Comparison of ENCODE assay signal across 22 mouse cellular contexts in the genomic region with DNA sequence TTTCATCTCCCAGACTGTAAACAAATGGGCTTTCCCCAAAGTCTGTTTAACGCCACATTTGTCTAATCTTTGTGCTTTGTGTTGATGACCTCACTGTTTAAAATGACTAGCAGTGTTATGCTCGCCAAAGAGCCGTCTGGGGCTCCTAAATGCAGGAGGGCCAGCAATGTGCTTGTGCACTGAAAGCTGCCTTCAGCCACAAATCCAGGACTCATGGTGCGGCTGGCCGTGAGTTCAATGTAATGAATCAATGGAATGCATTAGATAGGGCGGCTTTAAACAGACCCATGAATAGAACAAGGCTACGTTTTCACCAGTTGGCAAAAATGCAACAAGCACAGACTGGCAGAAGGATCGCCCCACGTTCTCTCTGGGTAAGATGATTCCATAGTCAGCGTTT.
DNase-seq lines count a peak whose midpoint lies in the region; ATAC-seq and TF ChIP-seq lines count a peak whose summit lies in the region.
"Had no signal": no experiment of that assay in that cellular context is flagged by ENCODE, and none has a peak within 500 bp of the region (broad histone marks: within the 10 kb centered on the region; RNA-seq: fewer than 3 reads in every experiment).

No protein-coding gene starts in this region.

- H3K4me3 ChIP-seq in forebrain, embryonic 14.5 days (ENCODE audit: low read depth, low read length): no peak overlapping the region
- no peak overlapping the region for H3K4me3 ChIP-seq in forebrain, embryonic 10.5 days
- H3K4me3 ChIP-seq in forebrain, embryonic 16.5 days (replicated peaks; ENCODE audit: low read length): no peak overlapping the region
- no peak overlapping the region for H3K4me3 ChIP-seq in forebrain, embryonic 12.5 days (replicated peaks)
- H3K4me3 ChIP-seq: embryonic facial prominence, embryonic 13.5 days; embryonic facial prominence, embryonic 15.5 days; erythroblast, embryonic 14.5 days had no signal

- peaks cover 16% of the 10 kb centered on the region for H3K4me1 ChIP-seq in forebrain, embryonic 14.5 days (ENCODE audit: control insufficient read depth, insufficient read depth, low read length)
- H3K4me1 ChIP-seq in forebrain, embryonic 10.5 days: peaks cover 6% of the 10 kb centered on the region; the same call in 1 of the 2 replicates
- H3K4me1 ChIP-seq in forebrain, embryonic 16.5 days (replicated peaks; ENCODE audit: control insufficient read depth, insufficient read depth, low read length): peaks cover 18% of the 10 kb centered on the region
- H3K4me1 ChIP-seq in forebrain, embryonic 12.5 days: peaks cover 10% of the 10 kb centered on the region; the same call in 1 of the 2 replicates

- peak; percentile 69 for DNase-seq in forebrain, embryonic 14.5 days (ENCODE audit: low spot score)
- DNase-seq in forebrain, embryonic 10.5 days (ENCODE audit: extremely low spot score, low spot score): no peak
- DNase-seq in Muller cell, postnatal 12 days (ENCODE audit: inconsistent ontology term): peak; percentile 67
- peak; percentile 81 for DNase-seq in brain, embryonic 14.5 days (ENCODE audit: low read depth)
- no peak for DNase-seq in urinary bladder, postnatal 4 days (ENCODE audit: low spot score in 2 of 2)
- DNase-seq: adrenal gland, adult 8-10 months; adrenal gland, postnatal 14 days; adrenal gland, postnatal 36 days; cerebellum, adult 11 months; cerebellum, adult 18-20 months; cerebellum, adult 8-10 months; cerebellum, adult 9-11 months; cerebellum, postnatal 14 days; cerebellum, postnatal 36 days; embryo, embryonic 11 days had no signal

- no peak overlapping the region for H3K27ac ChIP-seq in forebrain, embryonic 14.5 days (ENCODE audit: low read depth, low read length)
- H3K27ac ChIP-seq in forebrain, embryonic 10.5 days: no peak overlapping the region
- H3K27ac ChIP-seq in forebrain, embryonic 16.5 days (ENCODE audit: low read length): no peak overlapping the region
- no peak overlapping the region for H3K27ac ChIP-seq in forebrain, embryonic 12.5 days
- H3K27ac ChIP-seq: embryonic facial prominence, embryonic 13.5 days; embryonic facial prominence, embryonic 15.5 days had no signal

- ATAC-seq in forebrain, embryonic 14.5 days: peak; percentile 71
- ATAC-seq in forebrain, embryonic 16.5 days: peak; percentile 28; the same call in 1 of the 2 replicates
- ATAC-seq in forebrain, embryonic 12.5 days (ENCODE audit: low FRiP score): no peak
- ATAC-seq: activated CD4-positive, CD25-positive, alpha-beta regulatory T cell, adult 4 months; Patski had no signal

- TF ChIP-seq POLR2A in brain, embryonic 14.5 days (IDR thresholded peaks at IDR 0.05; ENCODE audit: borderline replicate concordance, extremely low read depth, insufficient read depth, insufficient read length, poor library complexity, severe bottlenecking): no peak

- no peaks in the 10 kb centered on the region for H3K9me3 ChIP-seq in forebrain, embryonic 14.5 days (replicated peaks; ENCODE audit: control insufficient read depth, low read length)
- peaks cover 2% of the 10 kb centered on the region; the same call in 1 of the 2 replicates for H3K9me3 ChIP-seq in forebrain, embryonic 10.5 days
- H3K9me3 ChIP-seq in forebrain, embryonic 16.5 days (ENCODE audit: control insufficient read depth, low read length): no peaks in the 10 kb centered on the region
- H3K9me3 ChIP-seq in forebrain, embryonic 12.5 days: no peaks in the 10 kb centered on the region
- H3K9me3 ChIP-seq: embryonic facial prominence, embryonic 13.5 days; embryonic facial prominence, embryonic 15.5 days had no signal

- H3K36me3 ChIP-seq in forebrain, embryonic 14.5 days (ENCODE audit: control insufficient read depth, insufficient read depth, low read length): no peaks in the 10 kb centered on the region
- no peaks in the 10 kb centered on the region for H3K36me3 ChIP-seq in forebrain, embryonic 10.5 days (replicated peaks)
- no peaks in the 10 kb centered on the region for H3K36me3 ChIP-seq in forebrain, embryonic 16.5 days (ENCODE audit: control insufficient read depth, insufficient read depth)
- H3K36me3 ChIP-seq in forebrain, embryonic 12.5 days (replicated peaks): no peaks in the 10 kb centered on the region
- H3K36me3 ChIP-seq: embryonic facial prominence, embryonic 13.5 days; embryonic facial prominence, embryonic 15.5 days had no signal

- H3K4me2 ChIP-seq in forebrain, embryonic 14.5 days (ENCODE audit: low read length): no peak overlapping the region
- H3K4me2 ChIP-seq in forebrain, embryonic 16.5 days (ENCODE audit: low read length): no peak overlapping the region
- H3K4me2 ChIP-seq in forebrain, embryonic 12.5 days: no peak overlapping the region
- H3K4me2 ChIP-seq: embryonic facial prominence, embryonic 13.5 days; embryonic facial prominence, embryonic 15.5 days had no signal

- 19% methylated on average over 10 of the region's 10 CpGs for WGBS in forebrain, embryonic 14.5 days
- 79% methylated on average over 10 of the region's 10 CpGs for WGBS in forebrain, embryonic 10.5 days
- 21% methylated on average over 10 of the region's 10 CpGs for WGBS in forebrain, embryonic 16.5 days
- WGBS in forebrain, embryonic 12.5 days: 51% methylated on average over 10 of the region's 10 CpGs

- H3K27me3 ChIP-seq in forebrain, embryonic 14.5 days (replicated peaks; ENCODE audit: control insufficient read depth, insufficient read depth, low read length): no peaks in the 10 kb centered on the region
- H3K27me3 ChIP-seq in forebrain, embryonic 10.5 days (ENCODE audit: poor library complexity, severe bottlenecking): no peaks in the 10 kb centered on the region
- H3K27me3 ChIP-seq in forebrain, embryonic 16.5 days (replicated peaks; ENCODE audit: control insufficient read depth, insufficient read depth, low read length): no peaks in the 10 kb centered on the region
- no peaks in the 10 kb centered on the region for H3K27me3 ChIP-seq in forebrain, embryonic 12.5 days
- H3K27me3 ChIP-seq: embryonic facial prominence, embryonic 13.5 days; embryonic facial prominence, embryonic 15.5 days had no signal

- TF ChIP-seq CTCF in brain, embryonic 14.5 days (IDR thresholded peaks at IDR 0.05; ENCODE audit: borderline replicate concordance, extremely low read depth, insufficient read depth, insufficient read length): no peak

- no peak overlapping the region for H3K9ac ChIP-seq in forebrain, embryonic 14.5 days (ENCODE audit: low read length)
- H3K9ac ChIP-seq in forebrain, embryonic 16.5 days (replicated peaks; ENCODE audit: low read depth, low read length): no peak overlapping the region
- no peak overlapping the region for H3K9ac ChIP-seq in forebrain, embryonic 12.5 days
- H3K9ac ChIP-seq: embryonic facial prominence, embryonic 13.5 days; embryonic facial prominence, embryonic 15.5 days had no signal

Comparison
In these comparisons a context has a peak if more than half of its experiments do, and no peak if none do; other contexts are left out.
1. DNase-seq: peak in forebrain, embryonic 14.5 days (single experiment), Muller cell, postnatal 12 days (single experiment) and brain, embryonic 14.5 days (single experiment); none in forebrain, embryonic 10.5 days (single experiment) and urinary bladder, postnatal 4 days (0 of 2).